Mouse (Mus musculus) layer of hippocampus, adult 6 months (tissue): ENCODE measurements around the gene Satl1. TPM values are rescaled to one million over a fixed set of nuclear protein-coding genes. Genes with fewer than 3 reads are reported as not detected.

Experiments used
- long read RNA-seq, 2 experiments: library from polyadenylated mRNA; unstranded; transcript quantifications; one replicate each; pipeline ENCODE4 v2.0.0; 2019 to 2020
- polyA plus RNA-seq: library from polyadenylated mRNA; unstranded; fragments of <200 nt; fragmentation: Nextera tagmentation; gene quantifications from 2 replicates; pipeline ENCODE4 v1.2.3, GENCODE M21; 2021

Satl1 gene
- not detected in 2 replicates for polyA plus RNA-seq
- long read RNA-seq, experiment 1: 0 reads
- long read RNA-seq, experiment 2: 0 reads

GRCm38 (mm10) chrX:112406679-112407078 lies at the start of gene Satl1:
Satl1 (minus strand) TSS chrX:112406779.

Other genes starting within 250 kb of the Satl1 start
- not detected in 2 replicates for gene 4933403O08Rik, start 167.7 kb downstream of the Satl1 start, polyA plus RNA-seq
- 8.5 and 10.7 TPM in 2 replicates for gene Apool, start 95.4 kb downstream of the Satl1 start, polyA plus RNA-seq
- gene 2010106E10Rik, start 88.5 kb upstream of the Satl1 start, polyA plus RNA-seq: not detected in 2 replicates
- 3.9 and 4.2 TPM in 2 replicates for gene Zfp711, start 193.7 kb upstream of the Satl1 start, polyA plus RNA-seq